In the genomic region with DNA sequence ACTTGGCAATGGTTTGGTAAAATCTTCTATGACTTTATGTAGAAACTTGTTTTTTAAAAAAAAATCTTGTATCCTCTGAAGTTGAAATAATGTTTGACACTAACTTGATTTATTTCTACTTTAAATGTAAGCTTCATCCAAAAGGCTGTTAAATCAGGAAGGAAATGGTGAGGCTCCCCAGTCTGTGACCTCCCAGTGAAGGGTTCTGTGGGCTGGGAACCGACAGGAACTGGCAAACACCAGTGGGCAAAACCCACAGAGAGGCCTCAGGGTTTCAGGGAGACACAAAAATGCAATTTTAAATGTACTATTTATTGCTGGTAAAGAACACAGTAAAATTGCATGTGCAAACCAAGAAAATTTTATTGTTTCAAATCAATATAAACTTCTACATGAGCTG, we compare ENCODE assay signal across 16 mouse cellular contexts. TPM values are rescaled to one million over a fixed set of nuclear protein-coding genes. Genes with fewer than 3 reads are reported as not detected.
"Had no signal": no experiment of that assay in that cellular context is flagged by ENCODE, and none has a peak within 500 bp of the region (broad histone marks: within the 10 kb centered on the region; RNA-seq: fewer than 3 reads in every experiment).

No protein-coding gene starts in this region.

RNA-seq across cellular contexts. Expression of gene Cfc1, which starts 17.7 kb away (rescaled TPM):
- total RNA-seq: heart, postnatal 10 days; heart, postnatal 14 days; heart, postnatal 25 days; heart, postnatal 36 days; heart, postnatal 4 days; layer of hippocampus, adult 18-20 months; layer of hippocampus, adult 8-10 months; layer of hippocampus, postnatal 10 days; layer of hippocampus, postnatal 14 days; layer of hippocampus, postnatal 25 days; layer of hippocampus, postnatal 36 days; left cerebral cortex, adult 18-20 months; left cerebral cortex, adult 2 months; left cerebral cortex, adult 8-10 months had no signal

RNA-seq across cellular contexts. Expression of gene Prss39, which starts 19.6 kb away (rescaled TPM):
- total RNA-seq: heart, postnatal 10 days; heart, postnatal 14 days; heart, postnatal 25 days; heart, postnatal 36 days; heart, postnatal 4 days; hindbrain, postnatal 0 days; layer of hippocampus, adult 18-20 months; layer of hippocampus, adult 2 months; layer of hippocampus, adult 8-10 months; layer of hippocampus, postnatal 10 days; layer of hippocampus, postnatal 14 days; layer of hippocampus, postnatal 25 days; layer of hippocampus, postnatal 36 days; left cerebral cortex, adult 18-20 months; left cerebral cortex, adult 2 months; left cerebral cortex, adult 8-10 months had no signal

RNA-seq across cellular contexts. Expression of gene Prss40, which starts 42.9 kb away (rescaled TPM):
- total RNA-seq: heart, postnatal 10 days; heart, postnatal 14 days; heart, postnatal 25 days; heart, postnatal 36 days; heart, postnatal 4 days; hindbrain, postnatal 0 days; layer of hippocampus, adult 18-20 months; layer of hippocampus, adult 2 months; layer of hippocampus, adult 8-10 months; layer of hippocampus, postnatal 10 days; layer of hippocampus, postnatal 14 days; layer of hippocampus, postnatal 25 days; layer of hippocampus, postnatal 36 days; left cerebral cortex, adult 18-20 months; left cerebral cortex, adult 2 months; left cerebral cortex, adult 8-10 months had no signal
